Mouse (Mus musculus): ENCODE results near the gene Dnajc8.

DNA sequence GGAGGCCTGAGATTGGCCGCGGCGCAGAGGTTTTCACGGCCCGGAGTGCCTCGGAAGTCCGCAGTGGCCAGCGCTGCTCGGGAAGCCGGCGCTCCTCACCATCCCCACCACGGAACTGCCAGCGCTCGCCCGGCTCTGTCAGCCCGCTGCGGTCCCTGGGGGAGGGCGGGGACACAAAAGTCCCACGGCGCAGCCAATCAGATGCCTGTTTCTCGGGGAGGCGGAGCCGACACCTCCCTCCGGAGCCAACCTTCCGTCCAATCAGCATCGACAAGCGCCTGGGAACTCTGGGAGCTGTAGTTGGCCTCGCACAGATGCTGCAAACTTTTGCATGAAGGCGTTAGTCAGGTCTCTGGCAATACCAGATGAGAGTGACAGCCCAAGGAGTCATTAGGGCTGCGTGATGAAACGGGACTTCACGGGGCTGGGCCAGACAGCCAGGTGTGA is 25.0 kb upstream of the Dnajc8 start, which contains the start of gene Sesn2:
- TF ChIP-seq POLR2A (IDR thresholded peaks at IDR 0.05; ENCODE audit: control insufficient read depth, low read depth, low read length) (peak; percentile 98), CTCF (IDR thresholded peaks at IDR 0.05; ENCODE audit: control insufficient read depth, insufficient read depth, insufficient replicate concordance, low read depth, low read length) (no peak)

Measured in testis, adult 2 months (tissue).